Mouse (Mus musculus): ENCODE results near the gene Rps18.

GRCm38 (mm10) chr17:33940981-33941380 lies 14.8 kb downstream of the Rps18 start:
- TF ChIP-seq CTCF (IDR thresholded peaks at IDR 0.05; ENCODE audit: borderline replicate concordance, extremely low read depth, insufficient read depth, insufficient read length) (no peak), POLR2A (IDR thresholded peaks at IDR 0.05; ENCODE audit: borderline replicate concordance, extremely low read depth, insufficient read depth, insufficient read length, poor library complexity, severe bottlenecking) (no peak)

Measured in brain, embryonic 14.5 days (tissue).